Mouse (Mus musculus): ENCODE measurements around the gene Gm37240.

The Gm37240 gene

GRCm38 (mm10) chr3:85209887-85210844 is 677.2 kb downstream of the Gm37240 start:
- no peak for DNase-seq (ENCODE audit: inconsistent age in 2 of 2, low spot score in 1 of 2)

- DNase-seq (ENCODE audit: inconsistent age in 2 of 2, low spot score in 1 of 2): no peak
Observed at GRCm38 (mm10) chr3:85206475-85206874, 680.8 kb downstream of the Gm37240 start.

GRCm38 (mm10) chr3:85205911-85206310 is 681.4 kb downstream of the Gm37240 start:
- no peak for DNase-seq (ENCODE audit: inconsistent age in 2 of 2, low spot score in 1 of 2)

- DNase-seq (ENCODE audit: inconsistent age in 2 of 2, low spot score in 1 of 2): no peak
Observed at GRCm38 (mm10) chr3:85203659-85204058, 683.7 kb downstream of the Gm37240 start.

GRCm38 (mm10) chr3:85202726-85203125 is 684.6 kb downstream of the Gm37240 start:
- DNase-seq (ENCODE audit: inconsistent age in 2 of 2, low spot score in 1 of 2): no peak

GRCm38 (mm10) chr3:85201785-85202184 is 685.5 kb downstream of the Gm37240 start:
- no peak for DNase-seq (ENCODE audit: inconsistent age in 2 of 2, low spot score in 1 of 2)

GRCm38 (mm10) chr3:85198496-85198895 is 688.8 kb downstream of the Gm37240 start:
- DNase-seq (ENCODE audit: inconsistent age in 2 of 2, low spot score in 1 of 2): peak; percentile 79 to 86

- DNase-seq (ENCODE audit: inconsistent age in 2 of 2, low spot score in 1 of 2): peak in 1 of 2 experiments; percentile 63
Observed at GRCm38 (mm10) chr3:85197148-85197547, 690.2 kb downstream of the Gm37240 start.

GRCm38 (mm10) chr3:85196591-85196990 is 690.7 kb downstream of the Gm37240 start:
- DNase-seq (ENCODE audit: inconsistent age in 2 of 2, low spot score in 1 of 2): no peak

- no peak for DNase-seq (ENCODE audit: inconsistent age in 2 of 2, low spot score in 1 of 2)
Observed at GRCm38 (mm10) chr3:85195068-85195481, 692.2 kb downstream of the Gm37240 start.

GRCm38 (mm10) chr3:85189791-85190190 is 697.5 kb downstream of the Gm37240 start:
- no peak for DNase-seq (ENCODE audit: inconsistent age in 2 of 2, low spot score in 1 of 2)

- no peak for DNase-seq (ENCODE audit: inconsistent age in 2 of 2, low spot score in 1 of 2)
Observed at GRCm38 (mm10) chr3:85188364-85188763, 699.0 kb downstream of the Gm37240 start.

- no peak for DNase-seq (ENCODE audit: inconsistent age in 2 of 2, low spot score in 1 of 2)
Observed at GRCm38 (mm10) chr3:85186661-85187076, 700.6 kb downstream of the Gm37240 start.

GRCm38 (mm10) chr3:85185827-85186226 is 701.5 kb downstream of the Gm37240 start:
- DNase-seq (ENCODE audit: inconsistent age in 2 of 2, low spot score in 1 of 2): no peak

GRCm38 (mm10) chr3:85184916-85185315 is 702.4 kb downstream of the Gm37240 start:
- no peak for DNase-seq (ENCODE audit: inconsistent age in 2 of 2, low spot score in 1 of 2)

- DNase-seq (ENCODE audit: inconsistent age in 2 of 2, low spot score in 1 of 2): no peak
Observed at GRCm38 (mm10) chr3:85184151-85184550, 703.2 kb downstream of the Gm37240 start.

- no peak for DNase-seq (ENCODE audit: inconsistent age in 2 of 2, low spot score in 1 of 2)
Observed at GRCm38 (mm10) chr3:85176736-85177135, 710.6 kb downstream of the Gm37240 start.

- no peak for DNase-seq (ENCODE audit: inconsistent age in 2 of 2, low spot score in 1 of 2)
Observed at GRCm38 (mm10) chr3:85174542-85175469, 712.5 kb downstream of the Gm37240 start.

GRCm38 (mm10) chr3:85173441-85174071 is 713.8 kb downstream of the Gm37240 start:
- no peak for DNase-seq (ENCODE audit: inconsistent age in 2 of 2, low spot score in 1 of 2)

- DNase-seq (ENCODE audit: inconsistent age in 2 of 2, low spot score in 1 of 2): no peak
Observed at GRCm38 (mm10) chr3:85172532-85172931, 714.8 kb downstream of the Gm37240 start.

- no peak for DNase-seq (ENCODE audit: inconsistent age in 2 of 2, low spot score in 1 of 2)
Observed at GRCm38 (mm10) chr3:85172096-85172495, 715.2 kb downstream of the Gm37240 start.

Data from adrenal gland, adult (tissue).